22 mouse cellular contexts compared by ENCODE assay signal in the genomic region with DNA sequence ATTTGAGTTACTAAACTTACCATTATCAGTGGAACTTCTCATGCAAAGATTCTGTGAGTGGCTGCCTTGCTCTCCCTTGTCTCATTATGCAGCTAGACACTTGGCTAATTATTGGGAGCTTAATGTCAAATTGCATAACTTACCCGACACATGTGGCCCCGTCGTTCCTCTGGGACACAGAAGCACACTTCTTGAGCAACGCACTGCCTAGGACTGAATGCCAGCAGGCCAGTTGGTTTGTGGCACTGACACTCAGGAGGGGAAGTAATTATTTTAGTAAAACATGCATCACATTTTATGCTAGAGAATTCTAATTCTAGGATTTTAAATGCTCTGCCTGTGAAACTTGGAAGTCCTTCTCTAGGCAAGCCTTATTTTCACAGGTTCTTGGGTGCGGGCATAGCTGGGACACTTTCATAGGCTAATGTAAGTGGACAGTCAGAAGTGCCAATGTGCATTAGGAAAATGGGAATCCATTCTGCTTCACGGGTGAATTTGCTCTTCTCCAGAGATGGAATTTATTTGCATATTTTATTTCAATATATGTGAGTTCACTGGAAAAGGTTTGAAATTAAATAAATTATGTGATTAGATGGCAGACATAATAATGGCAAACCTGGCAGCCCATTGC.
DNase-seq lines count a peak whose midpoint lies in the region; ATAC-seq and TF ChIP-seq lines count a peak whose summit lies in the region.
"Had no signal": no experiment of that assay in that cellular context is flagged by ENCODE, and none has a peak within 500 bp of the region (broad histone marks: within the 10 kb centered on the region; RNA-seq: fewer than 3 reads in every experiment).

No protein-coding gene starts in this region.

- no peak overlapping the region for H3K27ac ChIP-seq in hindbrain, embryonic 13.5 days
- H3K27ac ChIP-seq in hindbrain, embryonic 12.5 days = no peak overlapping the region
- H3K27ac ChIP-seq: embryonic facial prominence, embryonic 15.5 days; left cerebral cortex, adult 2 months; neural tube, embryonic 13.5 days had no signal

- peaks cover 10% of the 10 kb centered on the region for H3K4me1 ChIP-seq in hindbrain, embryonic 13.5 days (replicated peaks)
- 0 out of 2 replicates have a peak, but pooled peaks cover 3% of the 10 kb centered on the region for H3K4me1 ChIP-seq in hindbrain, embryonic 12.5 days
- no peaks in the 10 kb centered on the region for H3K4me1 ChIP-seq in lung, adult 2 months (ENCODE audit: control insufficient read depth, insufficient read depth, low read length)
- H3K4me1 ChIP-seq: embryonic facial prominence, embryonic 15.5 days had no signal

- no peaks in the 10 kb centered on the region for H3K9me3 ChIP-seq in hindbrain, embryonic 13.5 days
- H3K9me3 ChIP-seq in hindbrain, embryonic 12.5 days (replicated peaks) = no peaks in the 10 kb centered on the region
- H3K9me3 ChIP-seq: embryonic facial prominence, embryonic 15.5 days; neural tube, embryonic 13.5 days had no signal

- no peaks in the 10 kb centered on the region for H3K27me3 ChIP-seq in hindbrain, embryonic 13.5 days
- no peaks in the 10 kb centered on the region for H3K27me3 ChIP-seq in hindbrain, embryonic 12.5 days
- H3K27me3 ChIP-seq: CH12.LX; embryonic facial prominence, embryonic 15.5 days; neural tube, embryonic 13.5 days had no signal

- H3K9ac ChIP-seq in hindbrain, embryonic 13.5 days = no peak overlapping the region
- no peak overlapping the region for H3K9ac ChIP-seq in hindbrain, embryonic 12.5 days
- H3K9ac ChIP-seq: embryonic facial prominence, embryonic 15.5 days; neural tube, embryonic 13.5 days had no signal

- TF ChIP-seq POLR2A in lung, adult 2 months (IDR thresholded peaks at IDR 0.05; ENCODE audit: borderline replicate concordance, extremely low read depth, low read depth, low read length) = no peak

- no peak for TF ChIP-seq CTCF in lung, adult 2 months (IDR thresholded peaks at IDR 0.05; ENCODE audit: insufficient read depth, low read length)

- H3K4me2 ChIP-seq in hindbrain, embryonic 13.5 days = no peak overlapping the region
- H3K4me2 ChIP-seq in hindbrain, embryonic 12.5 days (replicated peaks) = no peak overlapping the region
- H3K4me2 ChIP-seq: embryonic facial prominence, embryonic 15.5 days; liver, embryonic 11.5 days; neural tube, embryonic 13.5 days had no signal

- H3K4me3 ChIP-seq in hindbrain, embryonic 13.5 days = no peak overlapping the region
- no peak overlapping the region for H3K4me3 ChIP-seq in hindbrain, embryonic 12.5 days
- no peak overlapping the region for H3K4me3 ChIP-seq in lung, adult 2 months (replicated peaks; ENCODE audit: extremely low read depth, low read depth, low read length)
- H3K4me3 ChIP-seq: embryonic facial prominence, embryonic 15.5 days; left cerebral cortex, adult 2 months; neural tube, embryonic 13.5 days had no signal

- no peaks in the 10 kb centered on the region for H3K36me3 ChIP-seq in hindbrain, embryonic 13.5 days
- H3K36me3 ChIP-seq in hindbrain, embryonic 12.5 days = no peaks in the 10 kb centered on the region
- H3K36me3 ChIP-seq: embryonic facial prominence, embryonic 15.5 days; neural tube, embryonic 13.5 days had no signal

- peak; percentile 49; the same call in 1 of the 2 replicates for ATAC-seq in hindbrain, embryonic 13.5 days (ENCODE audit: low FRiP score)
- no peak for ATAC-seq in hindbrain, embryonic 12.5 days (ENCODE audit: low FRiP score)
- ATAC-seq in granulocyte monocyte progenitor cell, adult 5-6 weeks (replicated peaks; ENCODE audit: poor library complexity, severe bottlenecking) = no peak

- WGBS in hindbrain, embryonic 13.5 days = 62% methylated on average over 6 of the region's 6 CpGs
- 68% methylated on average over 6 of the region's 6 CpGs for WGBS in hindbrain, embryonic 12.5 days
- 71% methylated on average over 6 of the region's 6 CpGs for whole genome bisulfite sequencing in lung, adult 2 months

- DNase-seq in adipocyte (ENCODE audit: low spot score) = peak; percentile 18
- DNase-seq in lung, adult 2 months = peak; percentile 4
- DNase-seq in lung, postnatal 25 days (ENCODE audit: low spot score) = peak; percentile 7
- no peak for DNase-seq in right cerebral cortex, adult 18-20 months
- no peak for DNase-seq in heart, adult 11 months
- DNase-seq: adrenal gland, adult 8-10 months; cerebellum, adult 11-12 months; cerebellum, postnatal 36 days; heart, postnatal 36 days; kidney, adult 18-20 months; kidney, postnatal 36 days; right cerebral cortex, postnatal 14 days; spleen, adult 18-20 months; thymus, postnatal 25 days had no signal

Comparison
In these comparisons a context has a peak if more than half of its experiments do, and no peak if none do; other contexts are left out.
1. DNase-seq: peak in adipocyte (single experiment), lung, adult 2 months (single experiment) and lung, postnatal 25 days (single experiment); none in right cerebral cortex, adult 18-20 months (single experiment) and heart, adult 11 months (single experiment).